Mouse (Mus musculus) liver, adult (tissue): ENCODE results near the gene Mrgprd.

ENCODE experiments used
- GATA4 ChIP-seq: IDR thresholded peaks from 2 replicates; pipeline ENCODE4 v1.6.1; 2014; ENCODE audit warnings: mild to moderate bottlenecking, low read length; ENCODE audit not compliant: insufficient replicate concordance

Gene Mrgprd

GRCm38 (mm10) chr7:145299562-145300320 is 14.9 kb upstream of the Mrgprd start:
- TF ChIP-seq GATA4 = no peak

- no peak for TF ChIP-seq GATA4
Measured at GRCm38 (mm10) chr7:145300321-145301007, 14.2 kb upstream of the Mrgprd start, which contains the start of gene Mrgprf. Mrgprf (plus strand) TSS chr7:145300828.

GRCm38 (mm10) chr7:145301008-145301340 is 13.7 kb upstream of the Mrgprd start:
- no peak for TF ChIP-seq GATA4

GRCm38 (mm10) chr7:145301341-145302005 is 13.2 kb upstream of the Mrgprd start:
- no peak for TF ChIP-seq GATA4

GRCm38 (mm10) chr7:145302488-145303285 is 11.9 kb upstream of the Mrgprd start:
- TF ChIP-seq GATA4 = no peak

- no peak for TF ChIP-seq GATA4
Measured at GRCm38 (mm10) chr7:145304153-145304552, 10.5 kb upstream of the Mrgprd start.

GRCm38 (mm10) chr7:145307636-145308035 is 7.0 kb upstream of the Mrgprd start:
- TF ChIP-seq GATA4 = no peak

GRCm38 (mm10) chr7:145308061-145308675 is 6.5 kb upstream of the Mrgprd start:
- TF ChIP-seq GATA4 = no peak

GRCm38 (mm10) chr7:145308866-145309265 is 5.8 kb upstream of the Mrgprd start:
- TF ChIP-seq GATA4 = no peak

- TF ChIP-seq GATA4 = no peak
Measured at GRCm38 (mm10) chr7:145309877-145310276, 4.8 kb upstream of the Mrgprd start.

GRCm38 (mm10) chr7:145310526-145310925 is 4.1 kb upstream of the Mrgprd start:
- TF ChIP-seq GATA4 = no peak

- TF ChIP-seq GATA4 = no peak
Measured at GRCm38 (mm10) chr7:145312137-145312536, 2.5 kb upstream of the Mrgprd start.

- no peak for TF ChIP-seq GATA4
Measured at GRCm38 (mm10) chr7:145317522-145317921, 2.9 kb downstream of the Mrgprd start.

GRCm38 (mm10) chr7:145319481-145319880 is 4.8 kb downstream of the Mrgprd start:
- TF ChIP-seq GATA4 = no peak

GRCm38 (mm10) chr7:145323607-145324006 is 9.0 kb downstream of the Mrgprd start:
- no peak for TF ChIP-seq GATA4

- TF ChIP-seq GATA4 = no peak
Measured at GRCm38 (mm10) chr7:145325697-145326096, 11.1 kb downstream of the Mrgprd start.
